Mouse (Mus musculus): ENCODE measurements around the gene F2rl1. TPM values are rescaled to one million over a fixed set of nuclear protein-coding genes. Genes with fewer than 3 reads are reported as not detected.
"Not testable (repeated sequence)": the region's sequence is repeated elsewhere in the genome, so short reads cannot be mapped to it uniquely, and the experiment has no call there.

F2rl1 gene
- total RNA-seq, 2 experiments from 2014 or later: 0.63 to 0.82 TPM

DNA sequence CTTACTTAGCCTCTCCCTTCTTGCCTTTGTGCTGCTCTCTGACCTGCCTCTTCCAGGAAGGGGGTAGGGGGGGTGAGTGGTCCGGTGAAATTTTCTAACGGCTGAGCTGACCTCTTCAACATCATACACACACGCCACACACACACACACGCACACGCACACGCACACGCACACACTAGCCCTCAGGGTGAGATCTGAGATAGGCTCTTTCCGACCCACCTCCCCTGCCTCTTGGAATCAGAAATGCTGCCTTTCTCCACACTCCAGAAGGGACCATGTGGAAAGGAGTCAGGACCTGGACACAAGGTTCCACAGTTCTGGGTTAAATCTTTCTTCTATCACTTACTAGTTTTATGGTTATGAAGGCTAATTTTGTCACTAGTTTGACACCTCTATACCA lies 8.6 kb upstream of the F2rl1 start:
- DNase-seq: no peak

DNA sequence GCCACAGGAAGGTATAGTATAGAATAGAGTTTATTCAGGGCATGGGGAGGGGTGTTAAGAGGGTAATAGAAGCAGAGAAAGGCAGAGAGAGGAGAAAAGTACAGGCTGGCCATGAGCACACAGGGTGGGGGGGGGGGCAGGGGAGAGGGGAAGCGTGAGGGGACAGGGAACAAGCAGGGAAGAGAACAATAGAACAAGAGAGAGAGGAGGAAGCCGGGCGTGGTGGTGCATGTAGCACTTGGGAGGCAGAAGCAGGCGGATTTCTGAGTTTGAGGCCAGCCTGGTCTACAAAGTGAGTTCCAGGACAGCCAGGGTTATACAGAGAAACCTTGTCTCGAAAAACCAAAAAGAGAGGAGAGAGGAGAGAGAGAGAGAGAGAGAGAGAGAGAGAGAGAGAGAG lies 8.1 kb upstream of the F2rl1 start:
- DNase-seq: not testable (repeated sequence)

- no peak for DNase-seq
Observed at GRCm38 (mm10) chr13:95531273-95532045, 6.4 kb upstream of the F2rl1 start.

DNA sequence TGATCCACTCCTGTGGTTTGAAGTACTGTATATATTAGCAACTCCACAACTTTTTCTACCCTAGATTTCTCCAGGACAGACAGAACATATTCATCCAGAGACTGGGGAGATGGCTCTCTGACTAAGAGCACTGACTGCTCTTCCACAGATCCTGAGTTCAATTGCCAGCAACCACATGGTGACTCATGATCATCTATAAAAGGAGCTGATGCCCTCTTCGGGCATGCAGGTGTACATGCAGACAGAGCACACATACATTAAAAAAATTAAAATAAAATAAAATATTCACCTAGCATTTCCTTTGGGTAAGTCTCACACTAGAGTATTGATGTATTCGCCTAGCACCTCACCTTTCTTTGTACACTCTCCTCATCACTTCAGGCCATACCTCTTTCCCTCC lies 4.2 kb upstream of the F2rl1 start:
- DNase-seq: no peak

- no peak for DNase-seq
Observed at GRCm38 (mm10) chr13:95524424-95524673, 678 bp downstream of the F2rl1 start.

DNA sequence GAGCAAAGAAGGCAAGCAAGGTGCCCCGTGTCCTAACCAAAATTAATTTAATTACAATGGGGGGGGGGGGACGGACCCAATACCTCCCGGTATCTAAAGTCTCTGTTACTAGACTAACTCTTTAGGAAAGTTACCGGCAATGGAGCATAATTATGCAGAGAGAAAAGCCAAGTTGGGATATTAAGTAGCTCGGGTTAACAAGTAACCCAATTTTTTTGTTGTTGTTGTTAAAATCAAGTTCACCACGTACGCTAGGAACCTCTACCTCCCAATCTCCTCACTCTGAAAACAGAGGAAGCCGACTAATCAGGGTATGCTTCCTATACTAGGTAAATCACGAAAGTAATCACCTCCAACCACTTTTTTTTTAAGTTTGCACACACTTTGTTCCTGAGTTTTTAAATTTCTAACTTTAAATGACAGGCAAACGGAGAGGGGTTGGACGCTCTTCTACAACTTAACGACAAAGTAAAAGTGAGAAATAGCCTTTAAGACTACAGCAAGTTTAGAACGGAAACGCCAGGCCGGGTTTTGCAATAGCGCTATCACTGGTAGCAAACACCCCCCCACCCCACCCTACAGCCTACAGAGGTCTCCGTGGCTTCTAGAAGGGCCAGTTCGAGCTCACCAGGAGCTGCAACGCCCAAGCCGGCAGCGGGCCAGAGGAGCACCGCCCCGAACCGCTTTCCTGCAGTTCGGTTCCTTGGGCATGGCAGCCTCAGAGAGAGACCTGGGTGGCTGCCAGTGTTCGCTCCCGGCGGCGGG lies 1.2 kb downstream of the F2rl1 start:
- DNase-seq: peak; percentile 70

DNA sequence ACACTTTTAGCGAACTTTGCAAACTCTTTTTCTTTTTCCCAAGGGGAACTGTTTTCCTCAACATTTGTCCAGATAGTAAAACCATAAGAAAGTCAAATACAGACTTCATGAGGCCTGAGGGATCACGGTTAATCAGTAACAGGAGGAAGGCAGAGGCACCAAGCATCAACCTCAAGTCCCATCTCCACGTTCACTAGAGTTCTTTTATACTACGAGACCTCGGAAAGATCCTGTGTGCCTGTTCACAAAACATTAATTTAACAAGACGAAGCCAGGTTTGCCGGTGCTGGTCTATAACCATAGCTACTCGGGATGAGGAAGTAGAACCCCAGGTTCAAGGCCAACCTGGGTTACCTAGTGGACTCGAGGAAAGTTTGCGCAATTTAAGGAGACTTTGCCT lies 2.9 kb downstream of the F2rl1 start:
- no peak for DNase-seq

DNA sequence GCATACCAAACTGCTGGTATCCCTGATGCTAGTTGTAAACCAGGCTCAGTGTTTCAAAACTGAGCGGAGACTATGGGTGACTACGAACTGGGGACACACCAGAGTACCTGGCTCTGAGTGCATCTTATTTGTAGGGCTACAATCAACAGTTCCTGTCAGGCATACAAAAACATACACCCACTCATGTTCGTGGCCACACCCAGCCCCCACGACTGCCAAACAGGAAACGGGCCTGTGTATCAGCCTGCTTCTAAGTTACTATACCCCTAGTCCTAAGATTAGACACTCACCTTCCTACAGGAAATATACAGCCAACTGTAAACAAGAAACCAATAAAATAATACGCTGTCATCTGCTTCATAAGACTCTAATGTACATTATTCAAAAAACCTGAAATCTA lies 4.0 kb downstream of the F2rl1 start:
- DNase-seq: no peak

GRCm38 (mm10) chr13:95514756-95515155 lies 10.3 kb downstream of the F2rl1 start:
- no peak for DNase-seq

DNA sequence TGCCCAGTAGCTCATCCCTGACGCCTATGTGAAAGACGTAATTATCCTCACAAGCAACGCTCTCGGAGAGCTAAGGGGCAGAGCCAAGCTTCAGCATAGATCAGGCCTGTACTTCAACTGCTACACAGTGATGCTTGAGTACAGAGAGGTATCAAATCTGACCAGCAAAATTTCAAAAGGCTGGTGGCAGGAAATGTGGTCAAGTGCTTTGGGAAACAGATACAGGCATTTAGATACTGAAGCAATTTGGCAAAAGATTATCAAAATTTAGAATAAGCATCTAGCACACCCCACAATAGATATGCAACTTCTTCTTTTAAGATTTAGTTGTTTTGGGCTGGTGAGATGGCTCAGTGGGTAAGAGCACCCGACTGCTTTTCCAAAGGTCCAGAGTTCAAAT lies 15.0 kb downstream of the F2rl1 start:
- no peak for DNase-seq

- DNase-seq: no peak
Observed at GRCm38 (mm10) chr13:95503279-95503917, 21.6 kb downstream of the F2rl1 start.

- no peak for DNase-seq
Observed at GRCm38 (mm10) chr13:95496601-95497000, 28.4 kb downstream of the F2rl1 start.

DNA sequence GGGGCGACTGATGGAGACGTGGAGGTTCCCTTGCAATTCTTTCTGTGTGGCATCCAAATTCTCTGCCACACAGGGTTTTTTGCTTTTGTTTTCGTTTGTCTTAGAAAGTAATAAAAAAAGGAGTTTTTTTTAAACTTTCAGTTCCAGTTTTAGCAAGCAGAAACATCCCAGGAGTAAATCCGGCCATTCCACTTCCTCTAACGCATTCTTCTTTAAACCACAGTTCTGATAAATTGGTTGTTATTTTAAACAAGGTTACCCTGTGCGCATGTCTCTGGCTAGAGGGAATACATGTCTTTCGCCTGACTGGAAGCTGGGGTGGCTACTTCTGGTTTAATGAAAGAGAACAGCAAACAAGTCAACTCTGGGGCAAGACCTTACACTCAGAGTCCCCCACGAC lies 30.2 kb downstream of the F2rl1 start:
- DNase-seq: no peak

- peak; percentile 46 for DNase-seq
Observed at GRCm38 (mm10) chr13:95493296-95493695, 31.7 kb downstream of the F2rl1 start.

DNA sequence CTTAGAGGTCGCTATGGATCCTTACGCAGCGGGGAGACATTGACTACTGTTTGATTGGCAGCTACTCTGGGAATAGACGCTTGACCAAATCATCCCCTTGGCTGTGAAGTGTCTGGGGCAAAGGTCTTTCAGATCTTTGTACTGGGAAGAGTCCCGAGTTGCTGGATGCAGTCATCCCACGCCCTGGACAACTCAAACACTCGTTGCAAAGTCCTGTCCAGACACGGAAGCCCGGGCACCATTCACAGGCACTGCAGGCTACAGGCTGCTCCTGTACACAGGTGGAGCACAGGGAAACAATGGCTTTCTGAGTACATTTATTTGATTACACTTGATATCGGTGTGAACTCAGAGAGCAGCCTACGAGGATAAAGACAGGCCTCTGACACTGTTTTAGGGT lies 33.7 kb downstream of the F2rl1 start:
- no peak for DNase-seq

GRCm38 (mm10) chr13:95484664-95485063 lies 40.4 kb downstream of the F2rl1 start:
- no peak for DNase-seq

DNA sequence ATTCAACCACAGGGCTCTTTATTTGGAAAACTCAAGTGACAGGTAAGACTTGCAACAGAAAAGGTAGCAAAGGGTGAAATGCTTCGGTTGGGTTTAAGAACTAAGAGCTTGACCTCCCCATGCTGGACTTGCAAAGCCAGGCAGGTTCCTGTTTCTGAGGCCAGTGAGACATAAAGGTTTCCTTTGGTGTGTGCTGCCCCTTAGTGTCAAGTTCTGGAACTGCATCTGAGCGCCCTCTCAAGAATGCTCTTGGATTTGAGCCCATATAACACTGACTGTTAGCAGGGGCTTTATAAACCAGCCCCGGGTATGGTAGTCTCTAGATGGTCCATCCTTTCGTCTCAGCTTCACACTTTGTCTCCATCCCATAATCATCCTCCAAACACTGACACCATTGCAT lies 43.6 kb downstream of the F2rl1 start:
- DNase-seq: peak; percentile 87

- no peak for DNase-seq
Observed at GRCm38 (mm10) chr13:95478671-95479413, 46.2 kb downstream of the F2rl1 start, which contains the start of gene S100z. S100z (minus strand) TSS chr13:95478721.

GRCm38 (mm10) chr13:95477173-95477572 lies 47.9 kb downstream of the F2rl1 start:
- no peak for DNase-seq

DNA sequence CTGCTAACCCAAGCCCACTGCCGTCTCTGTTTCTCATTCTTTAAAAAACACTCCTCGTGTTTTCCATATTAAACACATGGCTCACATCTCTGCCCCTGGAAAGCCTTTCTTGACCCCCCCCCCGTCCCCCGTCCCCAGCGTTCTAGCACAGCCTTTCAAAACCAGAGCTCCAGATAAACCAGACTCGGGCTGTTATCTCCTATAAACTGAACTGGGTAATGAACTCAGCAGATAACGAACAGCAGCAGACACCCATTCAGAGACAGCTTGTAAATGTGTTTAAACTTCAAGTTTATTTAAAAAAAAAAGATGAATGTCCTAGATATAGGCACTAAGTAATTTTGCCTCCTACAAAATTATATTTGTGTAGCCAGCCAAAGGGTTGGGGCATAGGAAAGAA lies 49.9 kb downstream of the F2rl1 start:
- no peak for DNase-seq

GRCm38 (mm10) chr13:95474294-95474693 lies 50.7 kb downstream of the F2rl1 start:
- DNase-seq: no peak

GRCm38 (mm10) chr13:95470970-95471369 lies 54.1 kb downstream of the F2rl1 start:
- peak; percentile 24 for DNase-seq
